Mouse (Mus musculus): ENCODE measurements at regions not wholly inside any gene's neighbourhood (a gene's known extent, or its start where the extent isn't known, plus 50 kb on each side); places are given as distances from the start of the nearest gene placed in this dataset.

DNA sequence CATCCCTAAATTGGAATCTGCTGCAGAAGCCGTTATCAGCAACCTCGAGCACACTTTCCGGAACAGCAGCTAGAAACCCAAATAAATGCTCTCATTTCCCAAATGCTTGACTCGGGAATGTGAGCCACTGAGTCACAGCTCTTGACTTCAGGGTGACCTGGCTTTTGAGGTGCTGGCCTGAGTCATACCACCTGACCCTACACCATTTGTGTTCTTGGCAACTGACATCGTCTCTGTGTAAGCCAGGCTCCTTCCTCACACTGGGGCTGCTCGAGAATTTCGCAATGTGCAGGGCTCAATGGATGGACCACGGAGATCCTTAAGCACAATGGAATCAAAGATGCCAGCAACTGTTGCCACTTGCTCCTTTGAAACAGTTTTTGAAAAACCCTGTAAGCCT, 50.9 kb upstream of the Glrp1 start:
- TF ChIP-seq CTCF (IDR thresholded peaks at IDR 0.05; ENCODE audit: low read depth), result no peak
- TF ChIP-seq EP300 (IDR thresholded peaks at IDR 0.05; ENCODE audit: low read depth), result no peak
